Mouse (Mus musculus): Measurements from ENCODE around the gene Nt5c2. TPM values are rescaled to one million over a fixed set of nuclear protein-coding genes. Genes with fewer than 3 reads are reported as not detected.
"Not testable (repeated sequence)": the region's sequence is repeated elsewhere in the genome, so short reads cannot be mapped to it uniquely, and the experiment has no call there.

The Nt5c2 gene
- polyA plus RNA-seq, 2 experiments, result 32.9 to 67.1 TPM

DNA sequence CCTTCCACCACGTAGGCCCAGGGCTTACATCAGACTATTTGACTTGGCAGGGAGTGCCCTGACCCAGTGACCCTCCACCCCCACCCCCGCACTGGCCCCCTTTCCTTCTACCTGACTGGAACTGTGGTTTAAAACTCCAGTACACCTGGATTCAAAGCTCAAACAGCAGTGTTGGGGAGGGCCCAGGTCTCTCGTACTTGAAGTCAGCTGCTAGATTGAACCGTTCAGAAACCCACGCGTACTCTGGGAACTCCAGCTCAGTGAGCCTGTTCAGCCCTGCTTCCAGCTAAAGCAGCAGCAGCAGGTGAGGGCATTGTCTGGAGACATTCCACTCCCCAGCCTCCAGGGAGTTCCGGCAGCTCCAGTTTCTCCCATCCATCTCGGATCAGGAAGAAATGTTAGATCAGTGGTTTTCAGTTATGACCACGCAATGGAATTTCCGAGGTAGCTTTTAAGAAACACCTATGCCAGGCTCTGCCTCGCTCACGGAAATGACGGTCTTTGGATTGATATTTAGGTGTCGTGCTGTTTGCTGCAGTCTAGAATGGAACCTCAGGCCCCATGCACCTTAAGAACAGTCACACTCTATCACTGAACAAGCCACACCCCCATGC, 31.5 kb downstream of the Nt5c2 start:
- Histone ChIP-seq H3K27me3 (ENCODE audit: control insufficient read depth, insufficient read depth, low read length) (no peaks in the 10 kb centered on the region), H3K4me1 (ENCODE audit: control insufficient read depth, insufficient read depth, low read length) (peaks cover 5% of the 10 kb centered on the region; the same call in 1 of the 2 replicates), H3K9me3 (ENCODE audit: control insufficient read depth, low read length) (no peaks in the 10 kb centered on the region), H3K9ac (ENCODE audit: low read depth, low read length, severe bottlenecking) (no peak overlapping the region), H3K4me2 (replicated peaks; ENCODE audit: low read depth, low read length, severe bottlenecking) (no peak overlapping the region), H3K27ac (replicated peaks; ENCODE audit: low read depth, low read length) (no peak overlapping the region), H3K36me3 (ENCODE audit: control insufficient read depth, insufficient read depth, low read length) (no peaks in the 10 kb centered on the region), H3K4me3 (replicated peaks; ENCODE audit: low read length) (no peak overlapping the region)
- WGBS, result 57% methylated on average over 14 of the region's 14 CpGs
- DNase-seq (ENCODE audit: low spot score), result no peak
- ATAC-seq (ENCODE audit: low FRiP score, low read depth), result no peak
- TF ChIP-seq POLR2A (IDR thresholded peaks at IDR 0.05; ENCODE audit: borderline replicate concordance, extremely low read depth, insufficient read depth, insufficient read length), result no peak

DNA sequence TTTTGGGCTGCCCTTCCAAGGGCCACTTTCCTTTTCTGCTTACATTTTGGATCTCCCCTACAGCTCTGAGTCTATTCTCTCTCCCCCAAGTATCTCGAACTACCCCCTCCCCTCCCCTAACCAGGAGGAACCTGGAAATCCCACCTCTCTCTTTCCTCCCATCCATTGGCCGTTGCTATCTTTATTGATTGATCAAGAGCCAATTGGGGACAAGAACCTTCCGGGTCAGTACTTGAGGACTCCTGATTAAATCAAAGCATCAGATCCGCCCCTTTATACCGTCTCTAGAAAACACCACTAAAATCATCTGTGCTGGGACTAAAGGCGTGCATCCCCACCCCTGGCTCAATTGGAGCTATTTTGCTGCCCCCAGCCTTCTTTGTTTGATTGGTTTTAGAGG, 33.5 kb downstream of the Nt5c2 start:
- no peak for TF ChIP-seq POLR2A (IDR thresholded peaks at IDR 0.05; ENCODE audit: borderline replicate concordance, extremely low read depth, insufficient read depth, insufficient read length)
- H3K36me3 ChIP-seq (ENCODE audit: control insufficient read depth, insufficient read depth, low read length), result no peaks in the 10 kb centered on the region
- no peaks in the 10 kb centered on the region for H3K27me3 ChIP-seq (ENCODE audit: control insufficient read depth, insufficient read depth, low read length)
- WGBS, result 39% methylated on average over 6 of the region's 6 CpGs
- H3K27ac ChIP-seq (replicated peaks; ENCODE audit: low read depth, low read length), result no peak overlapping the region
- H3K4me2 ChIP-seq (replicated peaks; ENCODE audit: low read depth, low read length, severe bottlenecking), result no peak overlapping the region
- H3K4me3 ChIP-seq (replicated peaks; ENCODE audit: low read length), result no peak overlapping the region
- no peak overlapping the region for H3K9ac ChIP-seq (ENCODE audit: low read depth, low read length, severe bottlenecking)
- DNase-seq (ENCODE audit: low spot score), result no peak
- H3K4me1 ChIP-seq (ENCODE audit: control insufficient read depth, insufficient read depth, low read length), result peaks cover 5% of the 10 kb centered on the region; the same call in 1 of the 2 replicates
- no peaks in the 10 kb centered on the region for H3K9me3 ChIP-seq (ENCODE audit: control insufficient read depth, low read length)
- no peak for ATAC-seq (ENCODE audit: low FRiP score, low read depth)

GRCm38 (mm10) chr19:46979781-46980105, 35.2 kb downstream of the Nt5c2 start:
- peaks cover 5% of the 10 kb centered on the region; the same call in 1 of the 2 replicates for H3K4me1 ChIP-seq (ENCODE audit: control insufficient read depth, insufficient read depth, low read length)
- WGBS, result 82% methylated on average over 3 of the region's 3 CpGs
- no peak overlapping the region for H3K4me3 ChIP-seq (replicated peaks; ENCODE audit: low read length)
- no peak overlapping the region for H3K9ac ChIP-seq (ENCODE audit: low read depth, low read length, severe bottlenecking)
- H3K36me3 ChIP-seq (ENCODE audit: control insufficient read depth, insufficient read depth, low read length), result no peaks in the 10 kb centered on the region
- H3K27me3 ChIP-seq (ENCODE audit: control insufficient read depth, insufficient read depth, low read length), result no peaks in the 10 kb centered on the region
- no peak for TF ChIP-seq POLR2A (IDR thresholded peaks at IDR 0.05; ENCODE audit: borderline replicate concordance, extremely low read depth, insufficient read depth, insufficient read length)
- H3K4me2 ChIP-seq (replicated peaks; ENCODE audit: low read depth, low read length, severe bottlenecking), result no peak overlapping the region
- ATAC-seq (ENCODE audit: low FRiP score, low read depth), result no peak
- H3K27ac ChIP-seq (replicated peaks; ENCODE audit: low read depth, low read length), result no peak overlapping the region
- no peak for DNase-seq (ENCODE audit: low spot score)
- H3K9me3 ChIP-seq (ENCODE audit: control insufficient read depth, low read length), result no peaks in the 10 kb centered on the region

GRCm38 (mm10) chr19:46978920-46979780, 35.8 kb downstream of the Nt5c2 start:
- H3K9ac ChIP-seq (ENCODE audit: low read depth, low read length, severe bottlenecking), result no peak overlapping the region
- H3K36me3 ChIP-seq (ENCODE audit: control insufficient read depth, insufficient read depth, low read length), result no peaks in the 10 kb centered on the region
- no peaks in the 10 kb centered on the region for H3K27me3 ChIP-seq (ENCODE audit: control insufficient read depth, insufficient read depth, low read length)
- H3K4me2 ChIP-seq (replicated peaks; ENCODE audit: low read depth, low read length, severe bottlenecking), result no peak overlapping the region
- DNase-seq (ENCODE audit: low spot score), result no peak
- TF ChIP-seq POLR2A (IDR thresholded peaks at IDR 0.05; ENCODE audit: borderline replicate concordance, extremely low read depth, insufficient read depth, insufficient read length), result no peak
- H3K9me3 ChIP-seq (ENCODE audit: control insufficient read depth, low read length), result no peaks in the 10 kb centered on the region
- H3K4me3 ChIP-seq (replicated peaks; ENCODE audit: low read length), result no peak overlapping the region
- no peak overlapping the region for H3K27ac ChIP-seq (replicated peaks; ENCODE audit: low read depth, low read length)
- no peak for ATAC-seq (ENCODE audit: low FRiP score, low read depth)
- 85% methylated on average over 17 of the region's 17 CpGs for WGBS
- H3K4me1 ChIP-seq (ENCODE audit: control insufficient read depth, insufficient read depth, low read length), result peaks cover 5% of the 10 kb centered on the region; the same call in 1 of the 2 replicates

GRCm38 (mm10) chr19:46978069-46978468, 36.9 kb downstream of the Nt5c2 start:
- H3K9me3 ChIP-seq (ENCODE audit: control insufficient read depth, low read length); H3K4me2 ChIP-seq (replicated peaks; ENCODE audit: low read depth, low read length, severe bottlenecking); H3K9ac ChIP-seq (ENCODE audit: low read depth, low read length, severe bottlenecking); H3K27me3 ChIP-seq (ENCODE audit: control insufficient read depth, insufficient read depth, low read length); ATAC-seq (ENCODE audit: low FRiP score, low read depth); DNase-seq (ENCODE audit: low spot score); H3K4me3 ChIP-seq (replicated peaks; ENCODE audit: low read length); H3K4me1 ChIP-seq (ENCODE audit: control insufficient read depth, insufficient read depth, low read length); H3K27ac ChIP-seq (replicated peaks; ENCODE audit: low read depth, low read length); H3K36me3 ChIP-seq (ENCODE audit: control insufficient read depth, insufficient read depth, low read length): not testable (repeated sequence)
- 94% methylated on average over 3 of the region's 3 CpGs for WGBS

All from limb, embryonic 14.5 days (tissue).